Mouse (Mus musculus): ENCODE measurements at regions not wholly inside any gene's neighbourhood (a gene's known extent, or its start where the extent isn't known, plus 50 kb on each side); places are given as distances from the start of the nearest gene placed in this dataset.

GRCm38 (mm10) chr6:6801563-6802259 lies 61.4 kb upstream of the Dlx6 start:
- no peaks in the 10 kb centered on the region for H3K9me3 ChIP-seq (ENCODE audit: control insufficient read depth, low read length)
- no peak overlapping the region for H3K9ac ChIP-seq (replicated peaks; ENCODE audit: low read depth, low read length)
- WGBS: 89% methylated on average over 15 of the region's 15 CpGs
- H3K4me1 ChIP-seq (ENCODE audit: control insufficient read depth, insufficient read depth, low read length): no peaks in the 10 kb centered on the region
- ATAC-seq (ENCODE audit: low read depth): no peak
- no peaks in the 10 kb centered on the region for H3K27me3 ChIP-seq (ENCODE audit: control insufficient read depth, insufficient read depth, low read length)
- H3K4me2 ChIP-seq (ENCODE audit: low read depth, low read length): no peak overlapping the region
- H3K27ac ChIP-seq (ENCODE audit: low read depth, low read length): no peak overlapping the region
- H3K4me3 ChIP-seq (ENCODE audit: low read depth, low read length): no peak overlapping the region
- H3K36me3 ChIP-seq (ENCODE audit: control insufficient read depth, insufficient read depth, low read length): no peaks in the 10 kb centered on the region
